Mouse (Mus musculus) right cerebral cortex, adult 18-20 months (tissue): ENCODE results near the gene Helq.

Source experiments
- DNase-seq: peaks from one replicate; pipeline ENCODE4 v3.0.0; 2022; ENCODE audit warnings: mixed read lengths

Gene Helq

GRCm38 (mm10) chr5:100776900-100777299 is 21.5 kb downstream of the Helq start:
- no peak for DNase-seq

GRCm38 (mm10) chr5:100775778-100776404 is 22.5 kb downstream of the Helq start:
- no peak for DNase-seq

GRCm38 (mm10) chr5:100771575-100771974 is 26.8 kb downstream of the Helq start:
- DNase-seq = no peak

- DNase-seq = peak; percentile 49
These were observed 32.4 kb downstream of the Helq start for GRCm38 (mm10) chr5:100766026-100766425.

GRCm38 (mm10) chr5:100761736-100762135 is 36.7 kb downstream of the Helq start:
- DNase-seq = no peak

GRCm38 (mm10) chr5:100760049-100760663 is 38.2 kb downstream of the Helq start:
- no peak for DNase-seq

- no peak for DNase-seq
These were observed 40.3 kb downstream of the Helq start for GRCm38 (mm10) chr5:100758121-100758520.

DNA sequence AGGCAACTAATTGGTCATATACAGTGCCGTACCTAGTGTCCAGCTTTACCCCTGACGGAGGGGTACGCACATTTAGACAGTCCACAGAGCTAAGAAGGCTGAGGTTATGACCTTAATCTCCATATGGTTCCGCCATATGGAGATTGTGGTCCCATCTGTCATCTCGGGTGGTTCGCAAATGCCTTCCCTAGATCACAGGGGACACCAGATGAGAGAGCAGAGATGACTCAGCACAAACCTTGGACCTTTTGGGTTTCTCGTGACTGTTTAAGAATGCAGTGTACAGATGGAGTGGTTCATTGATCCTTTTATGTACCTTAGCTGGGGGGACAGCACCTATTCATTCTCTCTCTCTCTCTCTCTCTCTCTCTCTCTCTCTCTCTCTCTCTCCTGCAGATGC is 45.0 kb downstream of the Helq start:
- DNase-seq = no peak

GRCm38 (mm10) chr5:100751655-100752054 is 46.7 kb downstream of the Helq start:
- DNase-seq = no peak

GRCm38 (mm10) chr5:100750617-100751255 is 47.7 kb downstream of the Helq start:
- no peak for DNase-seq

- no peak for DNase-seq
These were observed 59.6 kb downstream of the Helq start for GRCm38 (mm10) chr5:100738802-100739201.

DNA sequence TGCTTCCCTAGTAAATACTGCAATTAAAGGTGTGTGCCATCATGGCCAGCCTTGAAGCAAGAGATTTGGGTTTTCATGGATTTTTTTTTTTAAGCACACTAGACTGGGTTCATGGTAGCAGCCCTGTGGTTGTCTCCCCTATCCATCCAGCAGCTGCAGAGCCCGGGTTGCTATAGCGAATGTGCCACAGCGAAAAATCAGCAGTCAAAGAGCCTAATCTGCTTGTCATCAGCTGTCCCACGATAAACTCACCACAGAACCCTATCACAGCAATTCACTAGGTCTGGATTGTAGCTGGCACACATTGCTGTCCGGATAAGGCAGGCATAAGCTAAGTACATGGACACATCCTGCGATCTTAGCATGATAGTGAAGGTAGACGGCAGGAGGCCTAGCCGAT is 61.5 kb downstream of the Helq start:
- DNase-seq = no peak

GRCm38 (mm10) chr5:100734535-100734934 is 63.9 kb downstream of the Helq start:
- DNase-seq = no peak

GRCm38 (mm10) chr5:100728757-100729156 is 69.6 kb downstream of the Helq start:
- DNase-seq = no peak

DNA sequence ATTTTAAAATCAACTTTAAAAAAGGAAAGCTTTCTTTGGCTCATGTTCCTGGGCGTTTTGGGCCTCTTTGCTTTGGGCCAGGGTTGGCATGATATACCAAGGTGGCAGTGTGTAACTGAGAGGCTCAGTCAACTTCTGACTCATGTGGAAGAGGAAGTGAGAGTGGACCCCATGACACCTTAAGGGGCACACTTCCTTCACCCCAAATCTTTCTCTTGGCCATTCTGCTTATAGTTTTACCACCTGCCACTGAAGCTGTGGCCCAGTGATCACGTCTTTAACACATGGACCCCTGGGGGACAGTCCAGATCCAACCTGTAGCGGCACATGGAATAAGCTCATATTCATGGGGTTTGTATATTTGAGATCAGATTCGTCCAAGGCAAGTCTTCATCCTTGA is 72.4 kb downstream of the Helq start:
- DNase-seq = no peak

DNA sequence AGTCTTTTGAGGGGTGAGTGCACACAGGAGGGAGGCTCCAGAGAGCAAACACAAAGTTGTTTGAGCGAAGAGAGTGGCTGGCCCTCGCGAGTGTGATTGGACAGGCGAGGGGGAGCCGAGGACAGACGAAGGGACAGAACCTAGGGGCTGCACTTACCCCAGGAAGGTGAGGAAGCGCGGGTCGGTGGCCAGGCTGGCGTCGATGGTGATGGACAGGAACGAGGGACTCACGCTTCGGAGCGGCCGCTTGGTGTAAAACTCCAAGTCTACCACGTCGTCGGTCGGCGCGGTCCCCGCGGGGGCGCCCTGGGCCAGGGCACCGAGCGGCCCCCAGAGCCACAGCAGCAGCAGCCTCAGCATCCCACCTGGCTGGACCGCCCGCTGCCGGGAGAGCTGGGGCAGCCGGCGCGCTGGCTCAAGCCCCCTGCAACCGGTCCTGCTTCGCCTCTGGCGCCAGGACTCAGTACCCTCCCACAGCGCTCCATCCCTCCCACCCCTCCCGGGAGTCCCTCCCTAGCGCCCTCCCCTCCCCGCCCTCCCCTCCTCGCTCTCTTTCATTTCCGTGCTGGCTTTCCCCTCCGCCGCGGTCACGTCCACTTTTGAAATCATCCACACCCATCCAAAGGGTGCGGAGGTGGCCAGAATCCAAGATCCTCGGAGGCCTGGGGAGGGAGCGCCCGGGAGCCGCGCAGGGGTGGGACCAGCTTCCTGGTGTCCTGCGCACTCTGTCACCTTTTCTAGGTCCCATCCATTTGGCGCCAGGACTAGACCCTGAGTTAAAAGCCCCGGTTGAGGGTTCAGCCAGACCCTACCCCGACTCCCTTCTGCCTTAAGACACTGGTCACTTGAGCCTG is 78.9 kb downstream of the Helq start, which contains the start of gene Hpse:
Hpse (minus strand) TSS at position 482 of the 854 bp plus-strand sequence.
- DNase-seq = no peak

- DNase-seq = no peak
These were observed 81.6 kb downstream of the Helq start for GRCm38 (mm10) chr5:100716762-100717161.
